Mouse (Mus musculus) liver, embryonic 15.5 days (tissue): ENCODE results near the gene Tnfaip1. TPM values are rescaled to one million over a fixed set of nuclear protein-coding genes. Genes with fewer than 3 reads are reported as not detected.
A peak's percentile ranks its signal among the peaks of the same experiment; 100 is the strongest.

Source experiments
- ATAC-seq: fragments of 200-750 bp; cut with Nextera tagmentation; 2 replicates; pipeline ENCODE4 v1.8.0; 2017; ENCODE audit warnings: moderate number of reproducible peaks, mild to moderate bottlenecking, moderate library complexity; ENCODE audit not compliant: insufficient read depth
- H3K27ac ChIP-seq: fragments of 300-500 bp; sonication (generic); replicated peaks from 2 replicates; pipeline ENCODE4 v1.5.1; 2015; ENCODE audit warnings: mild to moderate bottlenecking, inconsistent platforms
- H3K27me3 ChIP-seq: fragments of 300-500 bp; sonication (generic); 2 replicates; pipeline ENCODE4 v1.6.1; 2015; ENCODE audit warnings: mild to moderate bottlenecking, inconsistent platforms
- H3K36me3 ChIP-seq: fragments of 300-500 bp; sonication (generic); replicated peaks from 2 replicates; pipeline ENCODE4 v1.6.1; 2015; ENCODE audit warnings: moderate library complexity, mild to moderate bottlenecking, inconsistent platforms
- H3K4me1 ChIP-seq: fragments of 300-500 bp; sonication (generic); replicated peaks from 2 replicates; pipeline ENCODE4 v1.6.1; 2015; ENCODE audit warnings: inconsistent platforms
- H3K4me2 ChIP-seq: fragments of 300-500 bp; sonication (generic); 2 replicates; pipeline ENCODE4 v1.6.1; 2015; ENCODE audit warnings: moderate library complexity, mild to moderate bottlenecking, inconsistent platforms
- H3K4me3 ChIP-seq: fragments of 300-500 bp; sonication (generic); replicated peaks from 2 replicates; pipeline ENCODE4 v1.5.1; 2015; ENCODE audit warnings: mild to moderate bottlenecking, inconsistent platforms
- H3K9ac ChIP-seq: fragments of 300-500 bp; sonication (generic); 2 replicates; pipeline ENCODE4 v1.6.1; 2015; ENCODE audit warnings: moderate library complexity, mild to moderate bottlenecking, inconsistent platforms
- H3K9me3 ChIP-seq: fragments of 300-500 bp; sonication (generic); replicated peaks from 2 replicates; pipeline ENCODE4 v1.6.1; 2016; ENCODE audit warnings: inconsistent platforms
- WGBS: fragments of 180-500 bp; shearing (Covaris S2); methylation state at CpG from one replicate; pipeline ENCODE4 v1.1.7; 2015; ENCODE audit warnings: mixed read lengths; ENCODE audit not compliant: insufficient replicate concordance; 5-methylcytosine and 5-hydroxymethylcytosine counted together
- polyA plus RNA-seq: library from polyadenylated mRNA; unstranded; fragments of >200 nt; fragmentation: Nextera tagmentation; extraction: Ambion mirVana; gene quantifications from 2 replicates; pipeline ENCODE4 v1.2.1, GENCODE M21; 2015

Gene Tnfaip1
- polyA plus RNA-seq, 1 experiment from 2014 or later: 14.9 TPM

GRCm38 (mm10) chr11:78521880-78522279, 14.3 kb downstream of the Tnfaip1 start:
- Histone ChIP-seq H3K9me3 (no peaks in the 10 kb centered on the region), H3K27me3 (no peaks in the 10 kb centered on the region), H3K4me3 (no peak overlapping the region), H3K27ac (no peak overlapping the region), H3K4me2 (no peak overlapping the region), H3K4me1 (no peaks in the 10 kb centered on the region), H3K36me3 (peaks cover 89% of the 10 kb centered on the region), H3K9ac (no peak overlapping the region)
- no peak for ATAC-seq
- 67% methylated on average over 3 of the region's 3 CpGs for WGBS

- Histone ChIP-seq H3K36me3 (peaks cover 82% of the 10 kb centered on the region), H3K4me3 (no peak overlapping the region), H3K9ac (no peak overlapping the region), H3K4me2 (no peak overlapping the region), H3K9me3 (no peaks in the 10 kb centered on the region), H3K27me3 (no peaks in the 10 kb centered on the region), H3K4me1 (no peaks in the 10 kb centered on the region), H3K27ac (no peak overlapping the region)
- WGBS: 79% methylated on average over 10 of the region's 10 CpGs
- no peak for ATAC-seq
These were observed 17.2 kb downstream of the Tnfaip1 start for GRCm38 (mm10) chr11:78518931-78519330.

GRCm38 (mm10) chr11:78515549-78516325, 20.4 kb downstream of the Tnfaip1 start:
- no peaks in the 10 kb centered on the region for H3K27me3 ChIP-seq
- 47% methylated on average over 2 of the region's 2 CpGs for WGBS
- no peak for ATAC-seq

GRCm38 (mm10) chr11:78513106-78513790, 22.9 kb downstream of the Tnfaip1 start:
- H3K4me1 ChIP-seq: peaks cover 25% of the 10 kb centered on the region
- peak overlapping the region; percentile 72 for H3K4me3 ChIP-seq
- H3K27ac ChIP-seq: no peak overlapping the region
- H3K9me3 ChIP-seq: no peaks in the 10 kb centered on the region
- WGBS: 56% methylated on average over 3 of the region's 3 CpGs
- H3K4me2 ChIP-seq: peak overlapping the region; percentile 87
- peak overlapping the region; percentile 86; the same call in 1 of the 2 replicates for H3K9ac ChIP-seq
- ATAC-seq: no peak
- H3K36me3 ChIP-seq: peaks cover 46% of the 10 kb centered on the region
- H3K27me3 ChIP-seq: no peaks in the 10 kb centered on the region

More at GRCm38 (mm10) chr11:78515549-78516325, 20.4 kb downstream of the Tnfaip1 start:
- Histone ChIP-seq H3K4me2 (no peak overlapping the region), H3K4me3 (no peak overlapping the region), H3K9me3 (no peaks in the 10 kb centered on the region), H3K27ac (no peak overlapping the region), H3K9ac (no peak overlapping the region), H3K36me3 (peaks cover 51% of the 10 kb centered on the region), H3K4me1 (peaks cover 25% of the 10 kb centered on the region)

- Histone ChIP-seq H3K27me3 (no peaks in the 10 kb centered on the region), H3K4me3 (peak within 1 kb of the TSS; percentile 72), H3K9ac (peak within 1 kb of the TSS; percentile 86), H3K4me1 (peaks cover 25% of the 10 kb centered on the region), H3K36me3 (peaks cover 46% of the 10 kb centered on the region), H3K9me3 (no peaks in the 10 kb centered on the region), H3K4me2 (peak within 1 kb of the TSS; percentile 87), H3K27ac (peak within 1 kb of the TSS; percentile 77)
- ATAC-seq: peak; percentile 94
- WGBS: under 1% methylated on average over 67 of the region's 67 CpGs
These were observed 23.8 kb downstream of the Tnfaip1 start, which contains the start of the genes Tmem199 and Poldip2 for GRCm38 (mm10) chr11:78512025-78512957. Tmem199 (minus strand) TSS chr11:78512172. Poldip2 (plus strand) TSS chr11:78512193.

- no peak overlapping the region for H3K9ac ChIP-seq
- no peaks in the 10 kb centered on the region for H3K9me3 ChIP-seq
- H3K4me3 ChIP-seq: no peak overlapping the region
- WGBS: 68% methylated on average over 5 of the region's 5 CpGs
- H3K36me3 ChIP-seq: peaks cover 46% of the 10 kb centered on the region
- H3K4me1 ChIP-seq: peaks cover 25% of the 10 kb centered on the region
- no peaks in the 10 kb centered on the region for H3K27me3 ChIP-seq
- no peak overlapping the region for H3K4me2 ChIP-seq
- ATAC-seq: no peak
- no peak overlapping the region for H3K27ac ChIP-seq
These were observed 27.0 kb downstream of the Tnfaip1 start for GRCm38 (mm10) chr11:78509148-78509547.

- WGBS: 62% methylated on average over 3 of the region's 3 CpGs
- Histone ChIP-seq H3K9ac (no peak overlapping the region), H3K27me3 (peaks cover 12% of the 10 kb centered on the region), H3K9me3 (no peaks in the 10 kb centered on the region), H3K4me2 (no peak overlapping the region), H3K36me3 (peaks cover 46% of the 10 kb centered on the region), H3K4me1 (peaks cover 4% of the 10 kb centered on the region; the same call in 1 of the 2 replicates), H3K27ac (no peak overlapping the region), H3K4me3 (no peak overlapping the region)
- ATAC-seq: no peak
These were observed 30.7 kb downstream of the Tnfaip1 start for GRCm38 (mm10) chr11:78505430-78505829.

- ATAC-seq: no peak
- H3K27ac ChIP-seq: no peak within 1 kb of the TSS
- no peak within 1 kb of the TSS for H3K9ac ChIP-seq
- peaks cover 25% of the 10 kb centered on the region for H3K36me3 ChIP-seq
- H3K4me1 ChIP-seq: peaks cover 7% of the 10 kb centered on the region
- peaks cover 36% of the 10 kb centered on the region for H3K27me3 ChIP-seq
- WGBS: 51% methylated on average over 7 of the region's 7 CpGs
- no peak within 1 kb of the TSS for H3K4me2 ChIP-seq
- no peaks in the 10 kb centered on the region for H3K9me3 ChIP-seq
- no peak within 1 kb of the TSS for H3K4me3 ChIP-seq
These were observed 33.1 kb downstream of the Tnfaip1 start, which contains the start of gene Sebox for GRCm38 (mm10) chr11:78502909-78503650. Sebox (plus strand) TSS chr11:78503447.

GRCm38 (mm10) chr11:78501529-78501928, 34.6 kb downstream of the Tnfaip1 start:
- no peak for ATAC-seq
- Histone ChIP-seq H3K4me3 (peak overlapping the region; percentile 22; the same call in 1 of the 2 replicates), H3K9me3 (no peaks in the 10 kb centered on the region), H3K4me2 (peak overlapping the region; percentile 46), H3K9ac (no peak overlapping the region), H3K27ac (no peak overlapping the region), H3K27me3 (peaks cover 51% of the 10 kb centered on the region), H3K36me3 (peaks cover 9% of the 10 kb centered on the region), H3K4me1 (peaks cover 22% of the 10 kb centered on the region)
- 66% methylated on average over 20 of the region's 20 CpGs for WGBS

- Histone ChIP-seq H3K36me3 (0 out of 2 replicates have a peak, but pooled peaks cover under 1% of the 10 kb centered on the region), H3K27ac (peak overlapping the region; percentile 75), H3K4me2 (peak overlapping the region; percentile 46), H3K4me1 (peaks cover 22% of the 10 kb centered on the region), H3K9ac (peak overlapping the region; percentile 39), H3K9me3 (no peaks in the 10 kb centered on the region), H3K4me3 (peak overlapping the region; percentile 50), H3K27me3 (peaks cover 59% of the 10 kb centered on the region)
- peak; percentile 56 for ATAC-seq
- 55% methylated on average over 9 of the region's 9 CpGs for WGBS
These were observed 35.4 kb downstream of the Tnfaip1 start for GRCm38 (mm10) chr11:78500623-78501202.
